Mouse (Mus musculus) small intestine, adult 2 months (tissue): ENCODE measurements around the gene Paf1.

Experiments
- CTCF ChIP-seq: fragments of 200-500 bp; IDR thresholded peaks from 2 replicates; pipeline ENCODE4 v1.5.1; 2012; ENCODE audit warnings: low read depth, mild to moderate bottlenecking, control low read depth, inconsistent platforms, low read length, moderate library complexity, mixed read lengths; ENCODE audit not compliant: insufficient replicate concordance, insufficient read length; ENCODE audit errors: extremely low read depth
- POLR2A ChIP-seq: fragments of 200-500 bp; IDR thresholded peaks from 2 replicates; pipeline ENCODE4 v1.6.1; 2012; ENCODE audit warnings: low read depth, mild to moderate bottlenecking, control low read depth, inconsistent platforms, low read length, moderate library complexity

DNA sequence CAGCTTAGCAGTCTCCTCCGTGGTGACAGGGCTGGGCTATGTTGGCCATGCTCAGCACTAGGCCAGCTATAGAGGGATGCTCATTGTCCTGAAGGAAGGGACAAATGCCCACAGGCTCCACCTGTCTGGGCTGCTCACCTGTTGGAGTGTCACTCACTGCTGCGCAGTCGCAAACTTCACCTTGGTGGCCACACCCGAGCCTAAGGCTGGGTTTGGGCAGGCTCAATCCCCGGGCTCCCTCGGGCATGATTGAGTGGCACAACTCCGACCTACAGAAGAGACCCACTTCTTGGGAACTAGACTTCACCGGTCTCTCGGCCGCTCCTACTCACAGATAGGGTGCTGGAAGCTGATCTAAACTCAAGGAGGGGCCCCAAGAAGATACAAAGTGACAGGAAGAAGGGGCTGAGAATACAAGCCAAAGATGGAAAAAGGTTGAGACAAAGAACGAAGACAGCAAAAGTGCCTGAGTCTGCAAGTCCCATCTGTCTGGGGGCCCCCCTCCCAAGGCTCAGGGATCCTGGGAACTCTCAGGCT lies 21.7 kb upstream of the Paf1 start:
- TF ChIP-seq CTCF (no peak), POLR2A (no peak)
